Mouse (Mus musculus) midbrain, embryonic 11.5 days (tissue): Measurements from ENCODE around the gene Urad. TPM values are rescaled to one million over a fixed set of nuclear protein-coding genes. Genes with fewer than 3 reads are reported as not detected.
A peak's percentile ranks its signal among the peaks of the same experiment; 100 is the strongest.

Source experiments
- ATAC-seq: fragments of 200-750 bp; cut with Nextera tagmentation; 2 replicates; pipeline ENCODE4 v1.8.0; 2017; ENCODE audit warnings: moderate TSS enrichment, moderate library complexity; ENCODE audit not compliant: low FRiP score
- DNase-seq: peaks from one replicate; pipeline ENCODE4 v3.0.0; 2015; ENCODE audit warnings: low spot score; ENCODE audit errors: missing footprints
- H3K27ac ChIP-seq: fragments of 300-500 bp; sonication (generic); 2 replicates; pipeline ENCODE4 v1.5.1; 2014; ENCODE audit warnings: low read depth, low read length
- H3K27me3 ChIP-seq: fragments of 300-500 bp; sonication (generic); 2 replicates; pipeline ENCODE4 v1.6.1; 2014; ENCODE audit warnings: mild to moderate bottlenecking, low read length, moderate library complexity, mixed read lengths; ENCODE audit not compliant: control insufficient read depth, insufficient read depth
- H3K36me3 ChIP-seq: fragments of 300-500 bp; sonication (generic); 2 replicates; pipeline ENCODE4 v1.6.1; 2014; ENCODE audit warnings: mild to moderate bottlenecking, low read length, moderate library complexity, mixed read lengths; ENCODE audit not compliant: control insufficient read depth, insufficient read depth
- H3K4me1 ChIP-seq: fragments of 300-500 bp; sonication (generic); 2 replicates; pipeline ENCODE4 v1.6.1; 2014; ENCODE audit warnings: low read length; ENCODE audit not compliant: control insufficient read depth, insufficient read depth
- H3K4me2 ChIP-seq: fragments of 300-500 bp; sonication (generic); 2 replicates; pipeline ENCODE4 v1.6.1; 2014; ENCODE audit warnings: mild to moderate bottlenecking, moderate library complexity
- H3K4me3 ChIP-seq: fragments of 300-500 bp; sonication (generic); 2 replicates; pipeline ENCODE4 v1.5.1; 2014; ENCODE audit warnings: low read depth, low read length
- H3K9ac ChIP-seq: fragments of 300-500 bp; sonication (generic); 2 replicates; pipeline ENCODE4 v1.6.1; 2014; ENCODE audit warnings: low read length
- H3K9me3 ChIP-seq: fragments of 300-500 bp; sonication (generic); 2 replicates; pipeline ENCODE4 v1.6.1; 2016; ENCODE audit warnings: low read length; ENCODE audit not compliant: control insufficient read depth
- WGBS: fragments of 180-500 bp; shearing (Covaris S2); extraction: QIAGEN DNeasy Blood & Tissue Kit; methylation state at CpG from one replicate; pipeline ENCODE4 v1.1.7; 2014; 5-methylcytosine and 5-hydroxymethylcytosine counted together
- polyA plus RNA-seq: library from polyadenylated mRNA; unstranded; fragments of >200 nt; fragmentation: Nextera tagmentation; extraction: Ambion mirVana; gene quantifications from 2 replicates; pipeline ENCODE4 v1.2.1, GENCODE M21; 2014

The Urad gene
- polyA plus RNA-seq, 1 experiment from 2014 or later: not detected

- Histone ChIP-seq H3K36me3 (no peaks in the 10 kb centered on the region), H3K9ac (no peak overlapping the region), H3K4me3 (no peak overlapping the region), H3K27me3 (peaks cover 96% of the 10 kb centered on the region), H3K4me2 (no peak overlapping the region), H3K9me3 (no peaks in the 10 kb centered on the region), H3K4me1 (peaks cover 7% of the 10 kb centered on the region), H3K27ac (no peak overlapping the region)
- ATAC-seq: no peak
- DNase-seq: peak; percentile 80
- 56% methylated on average over 5 of the region's 5 CpGs for WGBS
Observed at GRCm38 (mm10) chr5:147297249-147297648, 25.0 kb downstream of the Urad start.

DNA sequence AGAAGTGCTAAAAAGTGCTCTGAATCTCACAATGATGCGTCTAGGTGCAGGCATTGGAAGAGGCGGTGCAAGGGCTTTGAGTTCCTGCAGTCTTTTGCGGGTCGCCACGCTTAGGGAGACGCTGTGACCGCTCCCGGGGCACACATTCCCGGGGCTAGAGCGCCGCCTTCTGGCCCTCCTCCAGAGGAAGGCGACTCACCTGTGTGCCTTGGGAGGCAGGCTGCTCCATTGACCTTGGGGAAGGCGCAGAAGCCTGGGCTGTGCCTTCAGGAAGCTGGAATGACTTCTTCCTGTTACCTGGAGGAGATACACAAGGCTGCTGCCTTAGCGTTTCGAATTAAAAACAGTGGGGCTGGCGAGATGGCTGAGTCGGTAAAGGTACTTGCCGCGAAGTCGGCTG, 28.1 kb downstream of the Urad start:
- Histone ChIP-seq H3K36me3 (no peaks in the 10 kb centered on the region), H3K9me3 (no peaks in the 10 kb centered on the region), H3K4me2 (no peak overlapping the region), H3K27ac (no peak overlapping the region), H3K27me3 (peaks cover 70% of the 10 kb centered on the region), H3K4me3 (no peak overlapping the region), H3K9ac (no peak overlapping the region), H3K4me1 (no peaks in the 10 kb centered on the region)
- ATAC-seq (no peak), DNase-seq (peak; percentile 88)
- WGBS: 14% methylated on average over 20 of the region's 20 CpGs

GRCm38 (mm10) chr5:147293127-147293910, 28.9 kb downstream of the Urad start:
- Histone ChIP-seq H3K9ac (no peak overlapping the region), H3K4me3 (no peak overlapping the region), H3K27ac (no peak overlapping the region), H3K27me3 (peaks cover 62% of the 10 kb centered on the region), H3K4me2 (no peak overlapping the region), H3K9me3 (no peaks in the 10 kb centered on the region), H3K4me1 (no peaks in the 10 kb centered on the region), H3K36me3 (no peaks in the 10 kb centered on the region)
- peak; percentile 88 for ATAC-seq
- DNase-seq: peak; percentile 97
- 18% methylated on average over 18 of the region's 18 CpGs for WGBS

- H3K4me3 ChIP-seq: no peak overlapping the region
- H3K9ac ChIP-seq: no peak overlapping the region
- H3K27ac ChIP-seq: no peak overlapping the region
- peaks cover 55% of the 10 kb centered on the region for H3K27me3 ChIP-seq
- peak; percentile 17; the same call in 1 of the 2 replicates for ATAC-seq
- H3K4me1 ChIP-seq: no peaks in the 10 kb centered on the region
- H3K9me3 ChIP-seq: no peaks in the 10 kb centered on the region
- no peak overlapping the region for H3K4me2 ChIP-seq
- H3K36me3 ChIP-seq: no peaks in the 10 kb centered on the region
- WGBS: 41% methylated on average over 13 of the region's 13 CpGs
- DNase-seq: no peak
Observed at GRCm38 (mm10) chr5:147292506-147293120, 29.6 kb downstream of the Urad start.

DNA sequence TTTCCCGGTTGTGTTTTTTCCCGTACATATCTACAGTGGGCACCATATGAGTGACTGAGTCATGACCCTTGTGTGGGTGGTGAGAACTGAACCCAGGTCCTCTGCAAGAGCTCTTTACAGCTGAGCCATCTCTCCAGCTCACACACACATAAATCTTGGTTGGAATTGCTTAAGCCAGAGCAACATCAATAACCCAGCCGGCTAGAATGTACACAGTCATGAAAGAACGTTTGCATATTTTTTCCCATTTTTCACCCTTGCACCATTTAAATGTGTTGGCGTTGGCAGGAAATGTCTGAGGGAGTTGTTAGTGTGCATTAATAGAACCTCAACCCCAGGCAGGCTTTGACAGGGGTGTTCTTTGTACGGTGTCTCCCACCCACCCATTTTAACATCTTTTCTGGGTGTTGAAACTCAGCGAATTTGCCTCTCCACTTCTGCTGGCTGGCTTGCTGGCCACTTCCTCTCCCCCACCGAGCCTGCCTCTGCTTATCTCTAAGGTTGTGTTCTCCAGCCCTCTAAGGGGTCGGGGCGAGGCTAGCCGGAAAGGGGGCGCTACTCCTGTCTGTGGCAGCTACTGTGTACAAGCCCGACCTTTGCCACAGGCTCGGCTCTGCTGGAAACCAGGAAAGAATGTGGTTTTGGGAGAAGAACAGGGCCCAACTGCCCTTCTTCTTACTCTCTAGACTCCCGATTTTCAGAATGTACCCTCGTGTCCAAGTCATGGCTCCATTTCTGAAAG, 30.3 kb downstream of the Urad start:
- Histone ChIP-seq H3K4me1 (no peaks in the 10 kb centered on the region), H3K27me3 (peaks cover 48% of the 10 kb centered on the region), H3K9me3 (no peaks in the 10 kb centered on the region), H3K4me2 (no peak overlapping the region), H3K4me3 (no peak overlapping the region), H3K27ac (no peak overlapping the region), H3K36me3 (no peaks in the 10 kb centered on the region), H3K9ac (no peak overlapping the region)
- peak; percentile 83 for DNase-seq
- WGBS: 42% methylated on average over 16 of the region's 16 CpGs
- no peak for ATAC-seq

- 70% methylated on average over 4 of the region's 4 CpGs for WGBS
Observed at GRCm38 (mm10) chr5:147284365-147284764, 37.9 kb downstream of the Urad start.

DNA sequence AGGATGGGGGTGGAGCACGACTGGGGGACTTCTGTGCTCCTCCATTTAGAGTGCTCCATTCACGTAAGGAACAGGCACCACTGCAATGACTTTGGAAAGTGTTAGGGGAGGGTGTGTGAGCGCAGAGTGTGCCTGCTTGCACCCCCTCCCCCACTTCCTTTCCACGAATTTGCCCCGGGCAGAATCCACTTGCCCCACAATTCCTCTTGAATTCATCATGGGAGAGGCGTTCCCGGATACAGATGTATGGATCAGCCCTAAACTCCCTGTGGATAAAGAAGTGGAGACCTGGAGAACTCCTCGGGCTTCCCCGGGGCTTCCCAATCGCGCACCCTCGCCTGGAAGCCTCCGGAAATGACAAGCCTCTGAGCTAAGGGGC, 44.7 kb downstream of the Urad start:
- H3K4me1 ChIP-seq: no peaks in the 10 kb centered on the region
- no peak overlapping the region for H3K9ac ChIP-seq
- DNase-seq: peak; percentile 89
- WGBS: under 1% methylated on average over 13 of the region's 13 CpGs
- H3K4me3 ChIP-seq: no peak overlapping the region
- peaks cover 2% of the 10 kb centered on the region; the same call in 1 of the 2 replicates for H3K9me3 ChIP-seq
- H3K27ac ChIP-seq: no peak overlapping the region
- ATAC-seq: no peak
- H3K4me2 ChIP-seq: no peak overlapping the region
- peaks cover 84% of the 10 kb centered on the region for H3K27me3 ChIP-seq
- H3K36me3 ChIP-seq: no peaks in the 10 kb centered on the region

More at GRCm38 (mm10) chr5:147284365-147284764, 37.9 kb downstream of the Urad start:
- Histone ChIP-seq H3K4me1 (no peaks in the 10 kb centered on the region), H3K27me3 (peaks cover 19% of the 10 kb centered on the region), H3K4me2 (no peak overlapping the region), H3K4me3 (no peak overlapping the region), H3K9me3 (no peaks in the 10 kb centered on the region), H3K27ac (no peak overlapping the region), H3K9ac (no peak overlapping the region), H3K36me3 (no peaks in the 10 kb centered on the region)
- ATAC-seq: no peak
- DNase-seq: no peak

GRCm38 (mm10) chr5:147276701-147277546, 45.3 kb downstream of the Urad start:
- Histone ChIP-seq H3K4me1 (no peaks in the 10 kb centered on the region), H3K9me3 (peaks cover 2% of the 10 kb centered on the region; the same call in 1 of the 2 replicates), H3K27me3 (peaks cover 90% of the 10 kb centered on the region), H3K27ac (no peak overlapping the region), H3K4me3 (no peak overlapping the region), H3K36me3 (no peaks in the 10 kb centered on the region), H3K4me2 (no peak overlapping the region), H3K9ac (no peak overlapping the region)
- WGBS: 2% methylated on average over 18 of the region's 18 CpGs
- DNase-seq: peak; percentile 93
- no peak for ATAC-seq
